Mouse (Mus musculus) kidney, embryonic 16.5 days (tissue): ENCODE measurements around the gene Btg1-ps2. TPM values are rescaled to one million over a fixed set of nuclear protein-coding genes. Genes with fewer than 3 reads are reported as not detected.
"Not testable (repeated sequence)": the region's sequence is repeated elsewhere in the genome, so short reads cannot be mapped to it uniquely, and the experiment has no call there.

Experiments used
- ATAC-seq: fragments of 200-750 bp; cut with Nextera tagmentation; 2 replicates; pipeline ENCODE4 v1.8.0; 2017; ENCODE audit warnings: moderate TSS enrichment; ENCODE audit not compliant: low FRiP score, low TSS enrichment
- H3K27ac ChIP-seq: fragments of 300-500 bp; sonication (generic); 2 replicates; pipeline ENCODE4 v1.5.1; 2014; ENCODE audit warnings: low read length
- H3K27me3 ChIP-seq: fragments of 300-500 bp; sonication (generic); 2 replicates; pipeline ENCODE4 v1.6.1; 2014; ENCODE audit warnings: low read length, control low read depth, mixed read lengths; ENCODE audit not compliant: insufficient read depth
- H3K36me3 ChIP-seq: fragments of 300-500 bp; sonication (generic); 2 replicates; pipeline ENCODE4 v1.6.1; 2014; ENCODE audit warnings: low read length, control low read depth, mixed read lengths; ENCODE audit not compliant: insufficient read depth
- H3K4me1 ChIP-seq: fragments of 300-500 bp; sonication (generic); 2 replicates; pipeline ENCODE4 v1.6.1; 2014; ENCODE audit warnings: low read length, control low read depth, mixed read lengths; ENCODE audit not compliant: insufficient read depth
- H3K4me2 ChIP-seq: fragments of 300-500 bp; sonication (generic); replicated peaks from 2 replicates; pipeline ENCODE4 v1.6.1; 2014; ENCODE audit warnings: low read depth, low read length
- H3K4me3 ChIP-seq: fragments of 300-500 bp; sonication (generic); 2 replicates; pipeline ENCODE4 v1.5.1; 2014; ENCODE audit warnings: mild to moderate bottlenecking, low read length
- H3K9ac ChIP-seq: fragments of 300-500 bp; sonication (generic); replicated peaks from 2 replicates; pipeline ENCODE4 v1.6.1; 2014; ENCODE audit warnings: low read length
- H3K9me3 ChIP-seq: fragments of 300-500 bp; sonication (generic); 2 replicates; pipeline ENCODE4 v1.6.1; 2016; ENCODE audit warnings: low read length, control low read depth
- WGBS: fragments of 180-500 bp; shearing (Covaris S2); extraction: QIAGEN DNeasy Blood & Tissue Kit; methylation state at CpG from one replicate; pipeline ENCODE4 v1.1.7; 2014; 5-methylcytosine and 5-hydroxymethylcytosine counted together
- polyA plus RNA-seq: library from polyadenylated mRNA; unstranded; fragments of >200 nt; fragmentation: Nextera tagmentation; extraction: Ambion mirVana; gene quantifications from 2 replicates; pipeline ENCODE4 v1.2.1, GENCODE M21; 2015

Btg1-ps2 gene
- not detected in 2 replicates for polyA plus RNA-seq

DNA sequence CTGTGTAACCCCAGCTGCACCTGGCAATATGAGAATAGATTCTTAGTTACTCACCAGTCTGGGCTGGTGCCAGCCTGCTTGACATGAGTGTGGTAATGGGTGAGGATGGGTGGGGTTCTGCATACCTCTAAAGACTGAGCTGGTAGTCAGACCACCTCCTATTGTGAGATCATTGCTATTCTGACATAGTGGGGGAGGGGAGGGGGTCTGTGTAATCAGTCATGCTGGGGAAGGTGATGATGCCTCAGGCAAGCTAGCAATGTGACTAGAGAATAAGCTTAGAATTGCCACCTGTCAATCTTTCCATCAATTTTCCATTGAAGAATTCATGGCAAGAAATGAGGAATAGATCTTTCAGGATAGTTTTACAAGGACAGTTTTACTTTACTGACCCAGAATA, at the start of gene Btg1-ps2:
Btg1-ps2 (minus strand) TSS at position 101 of the 400 bp plus-strand sequence.
- not testable (repeated sequence) for H3K4me1 ChIP-seq, ATAC-seq, H3K27me3 ChIP-seq, H3K4me3 ChIP-seq, H3K9ac ChIP-seq, H3K4me2 ChIP-seq, H3K36me3 ChIP-seq, H3K9me3 ChIP-seq, H3K27ac ChIP-seq

DNA sequence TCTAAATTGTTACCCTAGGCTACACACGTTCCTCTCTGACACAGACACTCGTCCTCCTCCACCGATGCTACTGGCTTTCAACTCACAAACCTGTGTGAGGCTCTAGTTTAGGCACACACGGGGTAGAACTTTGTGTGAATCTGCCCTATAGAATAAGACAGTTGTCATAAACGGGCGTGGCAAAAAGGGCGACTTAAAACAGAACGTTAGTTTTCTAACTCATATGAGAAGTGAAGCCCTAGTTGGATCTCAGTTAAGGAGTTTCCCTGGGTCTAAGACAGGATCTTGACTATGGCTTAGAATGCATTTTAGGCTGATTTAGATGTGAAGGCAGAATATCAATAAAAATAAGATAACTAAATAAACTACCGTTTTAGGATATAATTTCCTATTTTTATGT, 42.1 kb upstream of the Btg1-ps2 start, which contains the start of gene Rhox11:
Rhox11 (minus strand) TSS at position 101 of the 400 bp plus-strand sequence.
- Histone ChIP-seq H3K4me3 (no peak within 1 kb of the TSS), H3K4me2 (no peak within 1 kb of the TSS), H3K9ac (no peak within 1 kb of the TSS), H3K27me3 (no peaks in the 10 kb centered on the region), H3K4me1 (no peaks in the 10 kb centered on the region), H3K9me3 (no peaks in the 10 kb centered on the region), H3K36me3 (no peaks in the 10 kb centered on the region), H3K27ac (no peak within 1 kb of the TSS)
- ATAC-seq = no peak
- 88% methylated on average over 9 of the region's 9 CpGs for WGBS

DNA sequence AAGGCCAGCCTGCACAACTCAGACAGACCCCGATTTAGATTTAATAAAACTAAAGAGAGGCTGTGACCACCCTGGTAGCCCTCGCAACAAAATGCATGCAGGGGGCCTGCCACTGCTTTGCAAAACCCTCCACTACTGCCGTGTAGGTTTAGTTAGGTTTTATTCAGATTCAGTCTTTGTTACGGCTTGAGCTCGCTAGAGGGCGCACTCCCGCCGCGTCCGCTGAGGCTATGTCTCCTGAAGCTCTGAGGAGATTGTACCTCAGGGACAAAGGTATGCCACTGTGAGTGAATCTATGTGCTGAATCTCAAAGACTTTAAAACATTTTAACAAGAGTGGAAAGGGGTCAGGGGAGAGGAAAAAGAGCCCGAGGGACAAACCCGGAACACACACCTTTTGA, 41.3 kb upstream of the Btg1-ps2 start:
- Histone ChIP-seq H3K4me1 (no peaks in the 10 kb centered on the region), H3K27ac (no peak overlapping the region), H3K4me3 (no peak overlapping the region), H3K27me3 (no peaks in the 10 kb centered on the region), H3K9ac (no peak overlapping the region), H3K9me3 (no peaks in the 10 kb centered on the region), H3K36me3 (no peaks in the 10 kb centered on the region), H3K4me2 (no peak overlapping the region)
- WGBS = 27% methylated on average over 12 of the region's 12 CpGs
- no peak for ATAC-seq

DNA sequence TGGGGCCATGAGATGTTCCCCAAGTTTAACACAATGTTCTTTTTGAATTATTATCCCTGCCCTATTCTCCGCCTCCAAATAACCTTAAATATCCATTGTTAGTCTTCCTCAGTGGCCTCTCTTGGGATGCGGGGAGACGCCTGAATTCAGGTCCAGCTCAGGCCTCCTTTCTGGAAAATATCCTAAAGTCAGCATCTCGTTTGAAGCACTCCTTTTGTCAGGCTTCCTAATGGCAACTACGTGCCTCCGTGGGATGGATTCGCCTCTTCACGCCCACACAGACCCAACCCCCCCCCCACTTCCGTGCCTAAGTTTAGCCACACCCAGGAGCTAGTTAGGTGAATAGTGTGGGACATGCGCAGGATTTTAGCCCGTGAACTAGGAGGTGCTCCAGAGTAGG, 23.3 kb upstream of the Btg1-ps2 start, which contains the start of gene Rhox10:
Rhox10 (plus strand) TSS at position 301 of the 400 bp plus-strand sequence.
- Histone ChIP-seq H3K4me1 (no peaks in the 10 kb centered on the region), H3K9me3 (no peaks in the 10 kb centered on the region), H3K4me3 (no peak within 1 kb of the TSS), H3K9ac (no peak within 1 kb of the TSS), H3K27me3 (no peaks in the 10 kb centered on the region), H3K4me2 (no peak within 1 kb of the TSS), H3K27ac (no peak within 1 kb of the TSS), H3K36me3 (no peaks in the 10 kb centered on the region)
- no peak for ATAC-seq
- 79% methylated on average over 11 of the region's 11 CpGs for whole genome bisulfite sequencing

DNA sequence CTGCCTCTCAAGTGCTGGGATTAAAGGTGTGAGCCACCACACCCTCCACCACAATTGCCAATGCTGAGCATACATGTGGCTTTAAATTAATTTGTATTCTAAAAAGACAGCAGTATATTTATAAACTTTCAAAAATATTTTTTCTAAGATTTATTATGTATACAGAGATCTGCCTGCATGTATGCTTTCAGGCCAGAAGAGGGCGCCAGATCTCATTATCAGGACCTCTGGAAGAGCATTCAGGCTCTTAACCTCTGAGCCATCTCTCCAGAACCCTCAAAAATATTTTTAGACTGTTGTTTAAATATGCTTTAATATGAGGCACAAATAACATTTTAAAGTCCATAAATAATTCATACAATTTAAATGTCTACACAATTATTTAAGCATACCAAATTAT, 18.6 kb upstream of the Btg1-ps2 start:
- 0% methylated on average over 1 of the region's 1 CpGs for WGBS
- H3K4me1 ChIP-seq = no peaks in the 10 kb centered on the region
- no peaks in the 10 kb centered on the region for H3K9me3 ChIP-seq
- no peak overlapping the region for H3K27ac ChIP-seq
- no peak overlapping the region for H3K4me3 ChIP-seq
- ATAC-seq = no peak
- no peaks in the 10 kb centered on the region for H3K27me3 ChIP-seq
- H3K4me2 ChIP-seq = no peak overlapping the region
- no peaks in the 10 kb centered on the region for H3K36me3 ChIP-seq
- H3K9ac ChIP-seq = no peak overlapping the region

DNA sequence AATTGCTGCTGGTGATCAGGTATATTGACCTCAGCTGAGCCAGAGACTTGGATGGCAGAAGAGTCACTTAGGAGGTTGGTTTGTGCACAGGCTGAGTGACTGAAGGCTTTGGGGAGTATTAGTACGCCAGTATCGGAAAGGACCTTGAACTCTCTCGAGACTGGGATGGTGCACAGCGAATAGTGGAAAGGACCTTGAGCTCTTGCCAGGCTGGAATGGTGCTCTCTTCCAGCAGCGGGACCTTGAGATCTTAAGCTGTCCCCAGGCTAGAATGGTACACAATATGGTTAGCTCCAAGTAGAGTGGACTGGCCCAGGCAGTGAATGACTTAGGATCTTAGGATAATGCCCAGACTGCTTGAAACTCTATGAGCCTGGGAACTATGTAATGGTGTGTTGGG, 3.2 kb downstream of the Btg1-ps2 start:
- H3K27ac ChIP-seq = no peak overlapping the region
- H3K27me3 ChIP-seq = no peaks in the 10 kb centered on the region
- H3K9me3 ChIP-seq = no peaks in the 10 kb centered on the region
- no peaks in the 10 kb centered on the region for H3K4me1 ChIP-seq
- no peak overlapping the region for H3K4me2 ChIP-seq
- H3K36me3 ChIP-seq = no peaks in the 10 kb centered on the region
- H3K4me3 ChIP-seq = no peak overlapping the region
- WGBS = 92% methylated on average over 5 of the region's 5 CpGs
- no peak overlapping the region for H3K9ac ChIP-seq
- ATAC-seq = no peak

DNA sequence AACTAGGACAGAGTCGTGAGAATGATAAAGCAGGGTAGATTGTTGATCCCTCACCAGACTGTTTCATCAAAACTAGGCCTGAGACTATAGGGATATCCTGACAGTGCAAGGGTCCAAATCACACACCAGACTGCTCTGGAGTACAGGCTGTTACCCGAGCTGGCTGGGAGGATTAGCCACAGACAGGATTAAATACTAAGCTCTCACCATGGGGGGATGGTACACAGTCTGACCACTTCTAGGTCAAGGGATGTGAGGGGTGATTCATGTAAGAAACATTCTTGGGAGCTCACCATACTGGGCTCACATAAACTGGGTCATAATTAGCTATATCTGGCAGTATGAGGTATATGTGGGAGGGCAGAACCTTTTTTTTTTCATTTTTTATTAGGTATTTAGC, 9.1 kb downstream of the Btg1-ps2 start:
- H3K27ac ChIP-seq = no peak overlapping the region
- H3K4me3 ChIP-seq = no peak overlapping the region
- H3K27me3 ChIP-seq = no peaks in the 10 kb centered on the region
- H3K9me3 ChIP-seq = no peaks in the 10 kb centered on the region
- H3K36me3 ChIP-seq = no peaks in the 10 kb centered on the region
- no peak overlapping the region for H3K9ac ChIP-seq
- 75% methylated on average over 2 of the region's 2 CpGs for WGBS
- ATAC-seq = no peak
- H3K4me1 ChIP-seq = no peaks in the 10 kb centered on the region
- H3K4me2 ChIP-seq = no peak overlapping the region

DNA sequence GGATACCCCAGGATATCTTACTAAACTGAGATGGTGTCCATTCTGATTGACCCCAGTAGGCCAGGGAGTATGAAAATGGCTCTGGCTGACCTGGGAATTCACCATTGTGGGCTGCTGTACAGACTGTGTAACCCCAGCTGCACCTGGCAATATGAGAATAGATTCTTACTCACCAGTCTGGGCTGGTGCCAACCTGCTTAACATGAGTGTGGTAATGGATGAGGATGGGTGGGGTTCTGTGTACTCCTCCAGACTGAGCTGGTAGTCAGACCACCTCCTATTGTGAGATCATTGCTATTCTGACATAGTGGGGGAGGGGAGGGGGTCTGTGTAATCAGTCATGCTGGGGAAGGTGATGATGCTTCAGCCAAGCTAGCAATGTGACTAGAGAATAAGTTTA, 24.3 kb downstream of the Btg1-ps2 start, which contains the start of gene Btg1-ps1:
Btg1-ps1 (minus strand) TSS at position 219 of the 400 bp plus-strand sequence.
- H3K4me3 ChIP-seq, H3K36me3 ChIP-seq, H3K9ac ChIP-seq, H3K4me1 ChIP-seq, ATAC-seq, H3K9me3 ChIP-seq, H3K27me3 ChIP-seq, H3K4me2 ChIP-seq, H3K27ac ChIP-seq: not testable (repeated sequence)

DNA sequence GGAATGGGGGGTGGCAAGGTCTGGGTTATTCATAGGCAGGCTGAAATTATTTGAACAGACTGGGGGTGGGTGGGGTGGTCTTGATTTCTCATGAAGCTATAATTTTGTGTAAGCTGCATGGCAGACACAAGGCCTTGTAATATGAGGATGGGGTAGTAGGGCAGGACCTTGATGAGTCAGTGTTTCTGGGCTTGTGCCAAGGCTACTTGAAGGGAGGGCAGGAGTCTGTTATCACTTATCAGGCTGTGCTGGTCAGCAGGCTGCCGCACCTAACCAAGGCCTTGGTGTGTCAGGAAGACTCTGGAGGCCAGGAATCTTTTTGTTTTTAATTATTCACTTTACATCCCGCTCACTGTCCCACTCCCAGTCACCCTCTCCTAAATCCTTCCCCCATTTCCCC, 34.2 kb downstream of the Btg1-ps2 start:
- ATAC-seq = no peak
- Histone ChIP-seq H3K4me3 (no peak overlapping the region), H3K36me3 (no peaks in the 10 kb centered on the region), H3K9me3 (no peaks in the 10 kb centered on the region), H3K27me3 (no peaks in the 10 kb centered on the region), H3K4me2 (no peak overlapping the region), H3K4me1 (no peaks in the 10 kb centered on the region), H3K9ac (no peak overlapping the region), H3K27ac (no peak overlapping the region)
- 62% methylated on average over 2 of the region's 2 CpGs for WGBS
